Mouse (Mus musculus): ENCODE measurements around the gene Rph3al. TPM values are rescaled to one million over a fixed set of nuclear protein-coding genes. Genes with fewer than 3 reads are reported as not detected.

The Rph3al gene
- polyA plus RNA-seq, 1 experiment from 2014 or later, result 1.9 TPM

GRCm38 (mm10) chr11:75835587-75836239 is 102.5 kb downstream of the Rph3al start:
- no peak for ATAC-seq
- H3K27me3 ChIP-seq, result no peaks in the 10 kb centered on the region
- no peaks in the 10 kb centered on the region for H3K36me3 ChIP-seq
- WGBS, result 81% methylated on average over 11 of the region's 11 CpGs
- no peak overlapping the region for H3K27ac ChIP-seq
- no peak overlapping the region for H3K4me3 ChIP-seq (replicated peaks)
- H3K9ac ChIP-seq (replicated peaks), result no peak overlapping the region
- no peak overlapping the region for H3K4me2 ChIP-seq (replicated peaks)
- no peaks in the 10 kb centered on the region for H3K9me3 ChIP-seq
- peaks cover 11% of the 10 kb centered on the region for H3K4me1 ChIP-seq (replicated peaks)

GRCm38 (mm10) chr11:75833081-75833480 is 105.1 kb downstream of the Rph3al start:
- H3K4me2 ChIP-seq (replicated peaks), result no peak overlapping the region
- 91% methylated on average over 6 of the region's 6 CpGs for WGBS

GRCm38 (mm10) chr11:75830386-75830785 is 107.8 kb downstream of the Rph3al start:
- no peak overlapping the region for H3K9ac ChIP-seq (replicated peaks)
- H3K4me1 ChIP-seq (replicated peaks), result no peaks in the 10 kb centered on the region
- no peak for ATAC-seq
- H3K4me3 ChIP-seq (replicated peaks), result no peak overlapping the region
- no peak overlapping the region for H3K4me2 ChIP-seq (replicated peaks)
- no peaks in the 10 kb centered on the region for H3K36me3 ChIP-seq
- 92% methylated on average over 3 of the region's 3 CpGs for WGBS
- H3K27ac ChIP-seq, result no peak overlapping the region
- no peaks in the 10 kb centered on the region for H3K9me3 ChIP-seq
- H3K27me3 ChIP-seq, result no peaks in the 10 kb centered on the region

More at GRCm38 (mm10) chr11:75833081-75833480, 105.1 kb downstream of the Rph3al start:
- ATAC-seq, result no peak
- H3K4me3 ChIP-seq (replicated peaks), result no peak overlapping the region
- H3K9me3 ChIP-seq, result no peaks in the 10 kb centered on the region
- no peaks in the 10 kb centered on the region for H3K36me3 ChIP-seq
- H3K9ac ChIP-seq (replicated peaks), result no peak overlapping the region
- no peaks in the 10 kb centered on the region for H3K27me3 ChIP-seq
- H3K4me1 ChIP-seq (replicated peaks), result no peaks in the 10 kb centered on the region
- H3K27ac ChIP-seq, result no peak overlapping the region

- no peak overlapping the region for H3K4me2 ChIP-seq (replicated peaks)
- no peak for ATAC-seq
- no peaks in the 10 kb centered on the region for H3K9me3 ChIP-seq
- no peaks in the 10 kb centered on the region for H3K27me3 ChIP-seq
- H3K9ac ChIP-seq (replicated peaks), result no peak overlapping the region
- no peaks in the 10 kb centered on the region for H3K36me3 ChIP-seq
- WGBS, result 89% methylated on average over 8 of the region's 8 CpGs
- H3K4me1 ChIP-seq (replicated peaks), result 0 out of 2 replicates have a peak, but pooled peaks cover 4% of the 10 kb centered on the region
- H3K27ac ChIP-seq, result no peak overlapping the region
- no peak overlapping the region for H3K4me3 ChIP-seq (replicated peaks)
Observed at GRCm38 (mm10) chr11:75827414-75827813, 110.8 kb downstream of the Rph3al start.

- Histone ChIP-seq H3K9ac (replicated peaks) (no peak overlapping the region), H3K4me2 (replicated peaks) (no peak overlapping the region), H3K27ac (no peak overlapping the region), H3K36me3 (no peaks in the 10 kb centered on the region), H3K9me3 (no peaks in the 10 kb centered on the region), H3K4me1 (replicated peaks) (0 out of 2 replicates have a peak, but pooled peaks cover 4% of the 10 kb centered on the region), H3K4me3 (replicated peaks) (no peak overlapping the region), H3K27me3 (no peaks in the 10 kb centered on the region)
- no peak for ATAC-seq
- WGBS, result 69% methylated on average over 7 of the region's 7 CpGs
Observed at GRCm38 (mm10) chr11:75823506-75823905, 114.7 kb downstream of the Rph3al start.

- Histone ChIP-seq H3K9me3 (no peaks in the 10 kb centered on the region), H3K9ac (replicated peaks) (no peak overlapping the region), H3K27ac (no peak overlapping the region), H3K4me1 (replicated peaks) (peaks cover 5% of the 10 kb centered on the region), H3K4me2 (replicated peaks) (no peak overlapping the region), H3K27me3 (no peaks in the 10 kb centered on the region), H3K4me3 (replicated peaks) (no peak overlapping the region), H3K36me3 (no peaks in the 10 kb centered on the region)
- ATAC-seq, result no peak
- 66% methylated on average over 10 of the region's 10 CpGs for WGBS
Observed at GRCm38 (mm10) chr11:75813085-75813484, 125.1 kb downstream of the Rph3al start.

GRCm38 (mm10) chr11:75811900-75812299 is 126.3 kb downstream of the Rph3al start:
- no peak for ATAC-seq
- WGBS, result 60% methylated on average over 3 of the region's 3 CpGs

GRCm38 (mm10) chr11:75810526-75810925 is 127.7 kb downstream of the Rph3al start:
- no peak overlapping the region for H3K9ac ChIP-seq (replicated peaks)
- 93% methylated on average over 3 of the region's 3 CpGs for WGBS

More at GRCm38 (mm10) chr11:75811900-75812299, 126.3 kb downstream of the Rph3al start:
- Histone ChIP-seq H3K9me3 (no peaks in the 10 kb centered on the region), H3K9ac (replicated peaks) (no peak overlapping the region; the same call in 1 of the 2 replicates), H3K27me3 (no peaks in the 10 kb centered on the region), H3K4me1 (replicated peaks) (peaks cover 5% of the 10 kb centered on the region), H3K27ac (no peak overlapping the region), H3K4me3 (replicated peaks) (no peak overlapping the region), H3K36me3 (no peaks in the 10 kb centered on the region), H3K4me2 (replicated peaks) (no peak overlapping the region)

GRCm38 (mm10) chr11:75807486-75807885 is 130.7 kb downstream of the Rph3al start:
- Histone ChIP-seq H3K4me2 (replicated peaks) (no peak overlapping the region), H3K9me3 (no peaks in the 10 kb centered on the region), H3K9ac (replicated peaks) (no peak overlapping the region), H3K4me1 (replicated peaks) (peaks cover 5% of the 10 kb centered on the region), H3K27ac (no peak overlapping the region), H3K36me3 (no peaks in the 10 kb centered on the region), H3K4me3 (replicated peaks) (no peak overlapping the region), H3K27me3 (no peaks in the 10 kb centered on the region)
- ATAC-seq, result no peak
- WGBS, result 43% methylated on average over 5 of the region's 5 CpGs

More at GRCm38 (mm10) chr11:75810526-75810925, 127.7 kb downstream of the Rph3al start:
- no peak for ATAC-seq
- no peaks in the 10 kb centered on the region for H3K36me3 ChIP-seq
- H3K4me2 ChIP-seq (replicated peaks), result no peak overlapping the region
- no peak overlapping the region for H3K27ac ChIP-seq
- no peaks in the 10 kb centered on the region for H3K27me3 ChIP-seq
- no peak overlapping the region for H3K4me3 ChIP-seq (replicated peaks)
- no peaks in the 10 kb centered on the region for H3K9me3 ChIP-seq
- H3K4me1 ChIP-seq (replicated peaks), result peaks cover 5% of the 10 kb centered on the region

- Histone ChIP-seq H3K9ac (replicated peaks) (no peak overlapping the region), H3K9me3 (no peaks in the 10 kb centered on the region), H3K27ac (no peak overlapping the region), H3K4me1 (replicated peaks) (no peaks in the 10 kb centered on the region), H3K27me3 (peaks cover 17% of the 10 kb centered on the region), H3K4me2 (replicated peaks) (no peak overlapping the region), H3K36me3 (no peaks in the 10 kb centered on the region), H3K4me3 (replicated peaks) (no peak overlapping the region)
- no peak for ATAC-seq
- 85% methylated on average over 7 of the region's 7 CpGs for WGBS
Observed at GRCm38 (mm10) chr11:75801771-75802550, 136.3 kb downstream of the Rph3al start.

- no peak for ATAC-seq
- Histone ChIP-seq H3K4me1 (replicated peaks) (peaks cover 4% of the 10 kb centered on the region; the same call in 1 of the 2 replicates), H3K36me3 (no peaks in the 10 kb centered on the region), H3K27me3 (peaks cover 23% of the 10 kb centered on the region), H3K27ac (no peak overlapping the region), H3K4me2 (replicated peaks) (no peak overlapping the region), H3K9me3 (no peaks in the 10 kb centered on the region), H3K4me3 (replicated peaks) (no peak overlapping the region), H3K9ac (replicated peaks) (no peak overlapping the region)
- 84% methylated on average over 4 of the region's 4 CpGs for WGBS
Observed at GRCm38 (mm10) chr11:75801369-75801768, 136.9 kb downstream of the Rph3al start.

GRCm38 (mm10) chr11:75796536-75797246 is 141.5 kb downstream of the Rph3al start:
- no peaks in the 10 kb centered on the region for H3K9me3 ChIP-seq
- no peaks in the 10 kb centered on the region for H3K36me3 ChIP-seq
- peak overlapping the region; percentile 62 for H3K4me2 ChIP-seq (replicated peaks)
- 71% methylated on average over 13 of the region's 13 CpGs for WGBS
- peaks cover 54% of the 10 kb centered on the region for H3K27me3 ChIP-seq
- no peak overlapping the region for H3K9ac ChIP-seq (replicated peaks)
- H3K4me3 ChIP-seq (replicated peaks), result peak overlapping the region; percentile 51
- ATAC-seq, result peak; percentile 15; the same call in 1 of the 2 replicates
- H3K27ac ChIP-seq, result no peak overlapping the region
- peaks cover 20% of the 10 kb centered on the region for H3K4me1 ChIP-seq (replicated peaks)

Measured in midbrain, embryonic 13.5 days (tissue).